Mouse (Mus musculus) c-Kit-positive CD71-negative TER-119-negative erythroid progenitor cells, embryonic 14.5 days (primary cell): ENCODE measurements around the gene Spata17.
"Not testable (repeated sequence)": the region's sequence is repeated elsewhere in the genome, so short reads cannot be mapped to it uniquely, and the experiment has no call there.

Experiments used
- DNase-seq: peaks from one replicate; pipeline ENCODE4 v3.0.0-alpha.2; 2013; ENCODE audit warnings: low read depth

The Spata17 gene

DNA sequence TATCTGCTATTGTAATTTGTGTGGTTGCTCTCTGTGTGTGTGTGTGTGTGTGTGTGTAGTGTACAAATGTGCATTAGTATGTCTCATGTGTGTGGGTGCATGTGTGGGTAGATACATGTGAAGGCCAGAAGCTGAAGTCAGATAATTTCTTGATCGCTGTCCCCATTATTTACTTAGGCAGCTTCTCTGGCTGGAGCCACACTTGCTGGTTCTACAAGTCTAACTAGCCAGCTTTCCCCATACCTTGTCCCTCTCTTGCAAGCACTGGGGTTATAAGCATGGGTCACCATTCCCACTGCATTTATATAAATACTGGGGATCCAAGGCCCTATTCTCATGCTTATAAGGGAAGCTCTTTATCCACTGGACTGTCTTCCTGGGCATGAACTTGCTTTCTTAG, 39.3 kb downstream of the Spata17 start:
- no peak for DNase-seq

DNA sequence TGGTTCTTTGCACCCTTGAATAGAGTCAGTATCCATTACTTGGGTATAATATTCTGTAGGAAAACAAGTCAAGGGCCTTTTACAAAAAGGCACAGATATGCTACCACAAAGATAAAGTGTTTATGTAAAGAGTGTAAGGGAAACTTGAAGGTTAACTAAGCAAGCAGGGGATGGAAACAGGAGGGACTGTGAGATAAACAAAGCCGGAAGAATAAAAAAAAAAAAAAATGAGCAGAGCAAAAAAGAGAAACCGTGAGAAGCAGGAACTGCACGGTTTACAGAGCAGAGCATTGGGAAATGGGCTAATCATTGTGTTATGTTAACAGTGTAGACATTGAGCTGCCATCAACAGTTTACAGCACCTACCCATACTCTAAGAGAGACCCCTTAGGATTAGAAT, 44.9 kb downstream of the Spata17 start:
- DNase-seq, result no peak

DNA sequence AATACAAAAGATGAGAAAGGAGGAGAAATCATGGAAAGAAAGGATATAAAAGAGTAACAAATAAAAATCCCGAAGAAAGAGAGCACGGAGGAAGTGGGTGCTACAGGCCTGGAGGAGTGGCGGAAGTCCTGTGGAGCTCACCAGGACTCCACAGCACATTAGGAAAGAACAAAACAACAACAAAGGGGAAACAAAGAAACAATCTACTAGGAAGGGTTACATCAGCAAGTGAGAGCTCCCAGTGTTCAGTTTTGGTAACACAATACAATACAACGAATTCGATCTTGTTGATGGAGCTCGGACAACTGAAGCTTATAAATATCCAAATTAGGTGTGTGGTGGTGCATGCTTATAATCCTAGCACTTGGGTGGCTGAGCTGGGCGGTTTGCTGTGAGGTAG, 45.6 kb downstream of the Spata17 start:
- no peak for DNase-seq

DNA sequence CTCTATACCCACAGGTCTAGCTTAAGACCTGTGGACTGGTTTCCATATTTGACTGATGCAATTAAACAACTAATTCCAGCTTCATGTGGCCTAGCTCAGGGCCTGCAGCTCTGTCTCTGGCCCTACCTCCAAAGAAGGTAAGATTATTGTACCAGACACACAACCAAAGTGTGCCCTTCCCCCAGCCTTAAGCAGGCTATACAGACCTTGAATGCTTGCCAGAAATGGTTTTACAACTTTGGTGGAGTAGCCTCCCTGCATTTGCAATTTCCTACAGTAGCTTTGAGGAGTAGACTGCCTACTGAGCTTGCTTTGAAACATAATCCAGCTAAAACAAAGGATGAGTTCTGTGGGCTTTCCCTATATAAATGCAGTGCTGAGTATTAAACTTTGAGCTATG, 51.7 kb downstream of the Spata17 start:
- DNase-seq, result no peak

DNA sequence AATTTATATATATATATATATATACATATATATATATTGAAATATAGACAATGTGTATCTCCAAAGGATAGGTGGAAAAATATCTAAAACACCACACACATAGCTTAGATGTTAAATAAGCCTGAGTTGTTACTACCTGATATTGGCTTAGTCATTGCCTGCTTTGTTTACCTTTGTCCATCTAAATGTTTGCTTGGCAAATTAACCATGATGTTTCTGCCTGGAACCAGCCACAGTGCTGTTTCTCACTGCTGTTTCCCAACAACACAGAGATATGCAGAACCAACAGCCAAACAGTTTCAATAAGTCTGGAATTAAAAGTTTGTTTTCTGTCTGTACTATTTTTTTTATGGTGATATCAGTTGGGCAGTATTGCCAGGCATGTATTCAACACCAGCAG, 59.6 kb downstream of the Spata17 start:
- no peak for DNase-seq

DNA sequence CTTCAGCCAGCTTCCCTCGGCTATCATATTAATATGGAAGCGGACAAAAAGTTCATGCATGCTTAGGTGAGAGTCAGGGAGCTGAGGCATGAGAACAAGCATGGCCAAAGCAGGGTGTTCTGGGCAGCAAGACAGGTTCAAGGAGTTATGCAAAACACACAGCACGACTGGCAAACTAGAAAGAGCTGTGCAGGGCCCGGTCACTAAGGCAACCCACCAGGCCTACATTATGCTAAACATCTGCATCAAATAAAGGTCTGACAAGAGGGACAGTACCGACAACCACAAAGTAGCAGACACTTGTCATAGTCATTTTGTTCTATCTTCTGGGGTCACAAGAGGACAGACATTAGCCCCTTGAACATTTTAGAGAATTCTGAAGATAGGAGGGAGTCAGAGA, 61.6 kb downstream of the Spata17 start:
- DNase-seq, result no peak

DNA sequence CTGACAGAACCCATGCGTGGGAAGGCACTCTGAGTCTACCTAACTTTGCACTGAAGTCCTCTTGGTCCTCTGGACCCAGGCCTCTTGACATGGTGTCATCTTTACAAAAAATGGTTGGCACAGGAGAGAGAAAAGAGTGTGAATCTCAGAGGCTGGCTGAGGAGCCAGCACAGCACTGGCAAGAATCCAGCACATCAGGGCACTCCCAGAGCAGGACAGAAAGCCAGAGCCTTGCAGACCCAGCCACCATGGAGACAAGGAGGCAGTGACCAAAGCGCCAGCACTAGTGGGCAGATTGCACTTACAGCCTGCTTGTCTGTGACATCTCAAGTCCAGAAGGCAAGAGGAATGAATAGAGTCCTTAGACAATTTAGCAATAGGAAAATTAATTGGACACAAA, 62.7 kb downstream of the Spata17 start:
- DNase-seq, result no peak

DNA sequence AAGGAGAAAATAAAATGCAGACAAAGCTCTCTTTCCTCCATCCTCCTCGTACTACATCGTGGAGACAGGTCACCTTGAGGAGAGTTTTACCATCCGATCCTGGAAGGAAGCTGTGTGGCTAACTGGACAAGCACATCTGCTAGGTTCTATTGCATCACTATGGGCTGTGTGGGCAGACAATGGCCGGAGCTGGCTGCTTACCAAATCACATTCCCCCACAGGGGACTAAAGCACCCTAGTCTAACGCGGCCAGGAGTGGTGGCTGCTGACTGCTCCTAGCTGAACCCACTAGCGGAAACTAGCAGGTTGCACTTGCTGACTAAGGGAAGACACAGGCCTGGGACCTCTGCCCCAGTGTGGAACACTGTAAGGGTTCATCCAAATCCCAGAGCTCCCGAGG, 72.3 kb downstream of the Spata17 start:
- DNase-seq, result no peak

DNA sequence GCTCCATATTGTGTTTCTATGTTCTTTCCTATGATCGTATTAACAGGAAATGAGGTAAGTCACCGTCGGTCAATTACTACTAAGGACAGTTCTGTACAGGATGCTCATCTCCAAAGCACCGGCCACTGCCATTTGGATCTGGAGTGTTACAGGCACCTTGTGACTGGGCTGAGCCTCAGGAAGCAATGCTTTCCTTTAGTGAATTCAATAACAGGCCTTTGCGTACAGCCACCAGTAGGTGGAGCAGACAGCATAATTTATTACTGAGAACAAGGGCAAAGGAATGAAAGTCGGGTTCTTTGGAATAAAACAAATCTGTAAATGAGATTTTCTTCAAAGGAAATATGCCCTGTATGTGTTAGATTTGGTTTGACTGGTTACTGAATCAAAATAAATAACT, 77.8 kb downstream of the Spata17 start:
- peak; percentile 23 for DNase-seq

DNA sequence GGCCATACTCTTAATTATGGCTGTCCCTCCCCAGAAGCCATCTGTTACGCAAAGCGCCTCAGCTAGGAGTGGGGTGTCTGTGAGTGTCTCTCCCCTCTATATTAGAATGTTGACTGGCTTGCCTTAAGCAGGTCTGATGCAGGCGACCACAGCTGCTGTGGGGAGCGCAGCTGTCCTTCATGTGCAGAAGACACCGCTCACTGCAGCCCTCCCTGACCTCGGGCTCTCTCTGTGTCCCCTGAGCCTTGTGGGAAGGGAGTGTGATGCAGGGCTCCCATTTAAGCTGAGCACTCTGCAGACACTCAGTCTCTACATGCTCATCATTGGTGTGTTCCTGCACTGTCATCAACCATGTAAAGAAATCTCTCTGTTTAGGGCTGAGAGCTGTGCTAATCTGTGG, 79.4 kb downstream of the Spata17 start:
- no peak for DNase-seq

DNA sequence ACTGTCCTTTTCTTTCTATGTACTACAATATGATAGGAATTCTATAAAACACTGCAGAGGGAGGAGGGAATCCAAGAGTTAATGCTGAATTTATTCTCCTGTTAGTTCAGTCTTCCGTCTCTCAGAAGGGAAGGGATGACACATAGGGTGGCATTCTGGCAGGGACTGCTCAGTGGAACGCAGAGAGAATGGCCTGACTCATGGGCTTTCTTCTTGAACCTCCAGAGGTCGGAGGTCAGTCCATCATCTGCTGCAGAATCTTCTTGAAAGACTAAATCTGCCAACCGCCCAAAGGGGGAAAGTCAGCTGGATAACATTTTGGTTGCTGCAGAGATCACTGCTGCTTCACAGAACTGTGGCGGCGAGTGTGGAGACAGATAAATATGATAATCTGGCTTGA, 81.4 kb downstream of the Spata17 start:
- DNase-seq, result no peak

DNA sequence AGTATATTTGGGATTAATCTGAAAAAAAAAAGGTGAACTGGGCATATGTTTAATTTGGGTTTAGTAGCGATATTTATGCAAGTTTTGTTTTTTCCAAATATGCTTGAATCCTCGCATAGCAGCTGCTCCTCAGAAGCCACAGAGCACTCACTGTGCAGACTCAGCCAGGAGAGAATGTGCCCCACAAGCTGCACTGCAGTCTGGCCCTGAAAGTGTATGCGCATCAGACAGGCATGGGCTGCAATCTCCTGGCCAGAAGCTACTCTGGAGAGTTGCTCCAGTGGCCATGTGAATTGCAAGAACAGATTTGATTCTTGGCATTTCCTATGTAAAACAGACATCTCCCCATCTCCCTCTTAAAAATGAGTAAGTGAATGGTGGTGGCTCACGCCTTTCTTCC, 82.9 kb downstream of the Spata17 start:
- no peak for DNase-seq

DNA sequence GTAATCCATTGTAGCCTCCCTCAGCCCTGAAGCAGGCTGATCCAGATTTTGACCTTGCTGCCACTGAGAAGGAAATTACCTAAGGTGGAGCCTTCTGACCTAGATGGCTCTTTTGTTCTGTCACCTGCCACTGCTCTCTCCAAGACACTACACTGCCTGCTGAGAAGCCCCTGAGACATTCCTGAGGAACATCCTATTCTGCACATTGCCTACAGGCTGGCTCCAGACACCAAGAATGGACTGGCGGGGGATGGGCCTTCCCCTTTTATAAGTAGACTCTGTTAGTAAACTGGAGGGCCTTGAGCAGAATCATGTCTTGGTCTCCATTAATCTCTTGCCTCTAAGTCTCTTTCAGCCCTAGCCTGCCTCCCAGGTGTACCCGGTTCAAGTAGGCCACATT, 87.7 kb downstream of the Spata17 start:
- not testable (repeated sequence) for DNase-seq

DNA sequence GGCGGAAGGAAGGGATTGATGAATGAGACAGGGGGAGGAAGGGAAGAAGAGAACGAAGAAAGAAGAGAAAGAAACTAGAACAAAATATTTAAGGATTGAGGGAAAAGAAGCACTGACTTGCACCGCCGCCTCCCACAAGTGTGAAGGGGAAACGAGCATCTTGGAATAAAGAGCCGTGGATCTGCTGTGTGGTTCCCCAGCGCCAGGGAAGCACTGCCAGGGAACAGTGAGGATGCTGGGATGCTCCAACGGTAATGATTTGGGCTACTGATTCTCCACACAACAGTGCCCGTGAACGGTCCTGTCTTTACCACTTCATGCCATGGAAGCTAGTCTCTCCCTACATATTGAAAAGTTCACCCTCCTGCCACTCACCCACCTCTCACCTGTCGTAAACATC, 89.5 kb downstream of the Spata17 start:
- DNase-seq, result no peak

DNA sequence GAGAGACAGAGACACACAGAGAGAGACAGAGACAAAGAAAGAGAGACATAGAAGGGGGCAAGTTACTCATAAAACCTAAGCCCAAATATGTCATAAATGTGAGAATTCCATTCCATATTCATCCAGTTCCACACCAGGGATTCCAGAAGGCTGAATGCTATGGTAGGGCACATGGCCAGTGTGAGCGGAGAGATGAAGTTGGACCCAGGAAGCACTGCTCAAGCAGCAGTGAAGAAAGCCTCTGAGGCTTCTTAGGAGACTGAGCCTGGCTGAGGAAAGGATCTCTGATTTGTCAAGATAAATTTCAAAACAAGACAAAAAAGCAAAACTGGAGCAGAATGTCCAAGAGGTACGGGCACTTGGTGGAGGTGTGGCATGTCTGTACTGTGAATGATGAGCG, 90.3 kb downstream of the Spata17 start:
- no peak for DNase-seq

DNA sequence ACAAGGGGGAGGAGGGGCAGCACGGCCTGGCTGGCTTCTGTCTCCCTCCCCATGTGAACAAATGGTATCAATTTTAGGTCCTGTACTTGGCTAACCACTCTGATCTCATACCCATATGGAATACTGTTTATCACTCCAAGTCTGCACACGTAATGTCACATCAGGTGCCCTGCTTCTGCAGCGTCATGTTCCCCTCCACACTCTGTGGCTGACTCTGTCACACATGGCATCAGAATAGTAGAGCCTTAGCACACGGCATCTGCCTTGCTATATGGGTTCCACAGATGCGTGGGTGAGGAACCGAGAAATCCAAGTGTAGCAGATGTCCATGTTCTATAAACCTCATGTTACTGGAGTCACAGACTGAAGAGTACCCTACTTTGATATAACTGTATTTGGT, 96.0 kb downstream of the Spata17 start:
- no peak for DNase-seq

DNA sequence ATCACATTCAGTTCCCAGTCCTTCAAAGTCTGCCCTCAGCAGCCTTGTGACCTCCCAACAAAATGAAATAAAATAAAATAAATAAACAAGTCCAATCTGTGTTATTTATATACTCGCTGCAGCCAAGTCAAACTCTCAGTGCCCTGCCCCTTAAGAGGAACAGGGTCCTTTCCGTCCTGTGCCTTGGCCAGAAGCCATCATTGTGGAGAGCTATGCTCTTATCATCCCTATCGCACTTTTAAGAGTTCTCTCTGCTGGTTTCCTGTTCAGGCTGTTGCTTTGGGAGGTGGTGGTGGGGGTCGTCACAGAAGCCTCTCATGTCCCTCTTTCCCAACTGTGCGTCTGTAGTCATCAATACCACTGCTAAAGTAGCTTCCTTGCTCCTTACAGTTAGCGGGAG, 97.2 kb downstream of the Spata17 start:
- DNase-seq, result no peak

DNA sequence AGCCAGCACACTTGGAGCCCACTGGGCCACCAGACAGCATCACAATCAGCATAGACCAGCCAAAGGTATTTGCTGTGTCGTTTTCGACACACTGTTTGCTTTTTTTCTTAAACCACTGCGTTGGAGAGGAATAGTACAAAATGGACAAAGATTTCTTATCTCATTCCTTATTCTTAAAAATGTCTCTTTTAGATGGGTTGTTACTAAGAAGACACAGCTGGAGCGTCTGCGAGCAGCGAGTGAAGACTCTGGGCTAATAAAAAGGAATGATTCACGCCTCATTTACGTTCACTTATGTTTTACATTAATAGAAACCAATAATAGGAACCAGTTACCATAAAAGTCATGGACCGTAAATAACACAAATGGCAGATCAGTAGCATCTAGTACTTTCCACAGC, 101.5 kb downstream of the Spata17 start:
- no peak for DNase-seq

DNA sequence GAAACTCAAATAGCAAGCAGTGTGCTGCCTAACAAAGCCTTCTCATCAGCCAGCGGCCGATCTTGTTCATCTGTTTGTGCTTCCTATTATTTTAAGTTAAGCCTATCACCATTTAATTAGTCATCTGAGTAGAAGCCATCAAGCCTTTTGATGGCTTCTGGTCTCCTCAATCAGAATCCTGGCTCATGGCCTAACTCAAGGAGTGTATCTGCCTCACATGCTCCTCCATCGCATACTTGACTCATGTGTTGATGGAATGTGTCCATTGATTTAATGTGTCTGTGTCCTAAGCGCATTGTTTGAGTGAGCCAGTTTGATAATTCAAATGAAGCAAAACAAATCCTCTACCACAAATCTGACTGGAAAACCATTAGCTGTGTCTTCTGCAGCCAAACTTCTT, 113.1 kb downstream of the Spata17 start:
- DNase-seq, result no peak

DNA sequence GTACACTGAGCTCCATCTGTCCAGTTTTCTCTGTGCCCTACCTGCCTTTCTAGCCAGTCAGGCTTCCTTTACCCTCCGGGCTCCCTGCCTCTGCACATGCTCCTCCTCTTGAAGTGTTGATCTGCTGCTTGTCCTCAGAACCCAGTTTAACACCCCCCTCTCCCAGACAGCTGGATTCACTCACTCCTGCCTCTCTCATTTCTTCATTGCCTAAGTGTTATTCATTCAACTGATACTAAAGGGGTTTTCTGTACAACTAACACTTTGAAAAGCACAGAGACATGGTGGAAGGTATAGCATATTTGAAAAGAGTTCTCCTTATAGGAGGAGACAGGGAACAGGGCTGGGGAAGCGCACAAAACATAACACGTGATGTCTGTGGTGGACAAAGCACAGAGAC, 114.1 kb downstream of the Spata17 start:
- DNase-seq, result no peak

DNA sequence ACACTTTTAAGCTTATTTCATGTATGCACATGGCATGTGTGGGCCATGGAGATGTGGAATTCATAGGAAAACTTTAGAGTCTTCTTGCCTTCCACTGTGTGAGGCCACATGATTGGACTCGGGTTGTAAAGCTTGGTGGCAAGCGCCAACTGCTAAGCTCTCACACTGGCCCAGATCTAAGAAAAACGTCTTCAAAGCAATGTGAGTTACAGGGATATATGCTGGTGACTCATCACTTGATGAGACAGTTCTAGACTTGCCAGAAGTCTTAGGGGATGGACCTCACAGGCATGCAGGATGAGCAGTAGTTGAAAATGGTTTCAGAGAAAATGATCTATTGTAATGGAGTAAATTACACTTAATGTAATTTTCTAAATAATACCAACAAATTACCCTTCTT, 114.6 kb downstream of the Spata17 start:
- DNase-seq, result no peak

DNA sequence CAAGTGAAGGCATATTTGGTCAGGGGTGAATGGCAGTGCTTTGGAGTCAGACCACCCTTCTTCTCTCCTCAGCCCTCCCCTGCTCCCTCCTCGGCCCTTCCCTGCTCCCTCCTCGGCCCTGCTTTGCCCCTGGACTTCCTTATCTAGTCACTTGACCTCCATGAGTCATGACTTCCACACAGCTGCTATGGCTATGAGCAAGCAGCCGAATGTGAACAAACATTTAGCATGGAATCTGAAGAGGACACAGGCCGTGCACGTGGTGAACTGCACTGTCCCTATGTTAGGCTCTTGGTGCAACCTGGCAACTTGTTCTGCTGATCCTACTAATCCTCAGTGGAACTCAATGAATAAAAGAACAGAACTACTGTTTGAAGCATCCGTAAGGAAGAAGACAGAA, 117.0 kb downstream of the Spata17 start:
- DNase-seq, result no peak

DNA sequence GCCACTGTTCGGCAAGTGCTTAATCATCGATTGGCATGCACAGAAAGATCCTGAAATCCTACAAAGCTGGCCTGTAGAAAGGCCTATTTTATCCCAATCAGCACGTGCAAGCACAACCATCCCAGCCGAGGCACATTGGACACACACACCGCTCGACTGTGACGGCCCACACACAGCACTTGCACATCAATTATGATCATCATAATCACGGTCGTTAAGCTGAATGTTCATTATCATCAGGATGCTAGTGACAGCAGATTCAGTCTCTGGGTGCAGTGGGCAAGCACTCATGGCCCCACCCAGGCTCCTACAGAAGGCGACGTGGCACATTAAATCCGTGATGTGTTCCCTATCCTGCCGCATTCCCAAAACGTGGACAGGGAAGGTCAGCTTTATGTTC, 122.7 kb downstream of the Spata17 start:
- DNase-seq, result no peak

DNA sequence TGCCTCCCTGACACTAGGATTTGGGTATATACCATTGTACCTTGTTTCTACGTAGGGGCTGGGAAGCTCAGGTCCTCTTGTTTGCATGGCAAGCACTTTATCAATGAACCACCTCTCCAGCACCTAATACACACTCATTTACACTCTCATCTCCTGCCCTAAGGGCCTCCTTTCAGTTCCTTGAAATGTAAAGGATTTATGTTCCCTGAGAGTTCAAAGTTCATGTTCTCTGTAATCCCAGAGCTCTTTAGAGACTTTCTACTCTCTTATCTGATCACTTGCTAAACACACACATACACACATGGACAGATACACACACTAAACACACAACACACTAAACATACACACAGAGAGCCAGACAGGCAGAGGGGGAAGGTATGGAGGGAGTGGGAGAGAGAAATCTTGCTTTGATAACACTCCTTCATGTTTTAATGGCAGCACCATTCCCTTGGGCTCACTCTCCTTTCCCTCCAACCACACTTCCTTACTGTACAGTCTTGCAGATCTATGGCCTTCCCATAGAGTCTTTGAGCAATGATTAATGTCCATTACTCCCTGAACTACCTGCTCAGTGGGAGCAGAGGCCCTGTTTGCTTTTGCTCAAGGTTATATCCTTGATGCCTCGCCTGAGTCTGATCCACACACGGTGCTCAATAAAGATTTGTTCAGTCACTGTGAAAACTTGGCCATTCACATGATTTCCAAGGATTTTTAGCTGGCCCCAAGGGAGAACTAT, 126.4 kb downstream of the Spata17 start:
- no peak for DNase-seq

DNA sequence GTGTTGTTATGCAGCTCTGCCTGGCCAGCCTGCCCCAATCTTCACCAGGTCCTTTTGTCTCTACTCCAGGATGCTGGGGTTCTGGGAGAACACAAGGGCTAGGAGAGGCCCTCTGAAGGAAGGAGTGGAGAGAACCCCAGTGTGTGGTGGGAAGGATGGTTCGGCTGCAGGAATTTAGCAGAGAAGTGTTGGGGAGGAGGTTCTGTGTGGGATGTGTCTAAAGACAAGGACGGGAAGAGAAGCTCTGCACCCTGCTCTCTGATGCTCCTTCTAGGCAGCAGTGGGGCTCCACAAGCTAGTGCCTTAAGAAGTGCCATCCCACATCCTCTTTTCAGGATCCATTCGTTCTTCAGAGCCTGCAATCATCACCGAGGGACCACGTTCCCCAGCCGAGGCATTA, 129.2 kb downstream of the Spata17 start:
- DNase-seq, result no peak
